Mouse (Mus musculus): ENCODE measurements around the gene Mme. TPM values are rescaled to one million over a fixed set of nuclear protein-coding genes. Genes with fewer than 3 reads are reported as not detected.

Gene Mme
- total and polyA plus RNA-seq, 3 experiments: 2.0 to 16.3 (median 15.4) TPM

DNA sequence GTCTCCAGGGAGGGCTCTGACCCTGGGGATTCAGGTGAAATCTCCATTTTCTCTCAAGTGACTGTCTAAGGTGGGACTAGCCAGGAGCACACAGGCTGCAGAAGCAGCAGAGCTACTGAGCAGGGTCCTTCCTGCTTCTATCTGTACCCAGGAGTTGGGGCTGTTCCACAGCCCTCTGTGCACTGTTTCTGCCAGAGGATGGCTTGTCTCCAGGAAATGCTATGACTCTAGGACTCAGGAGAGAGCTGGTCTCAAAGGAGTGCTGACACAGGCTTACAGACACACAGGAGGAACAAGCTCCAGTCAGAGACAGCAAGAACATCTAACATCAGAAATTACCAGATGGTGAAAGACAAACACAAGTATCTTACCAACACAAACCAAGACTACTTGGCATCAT is 176.4 kb downstream of the Mme start:
- H3K4me3 ChIP-seq: no peak overlapping the region
- no peaks in the 10 kb centered on the region for H3K27me3 ChIP-seq (ENCODE audit: control insufficient read depth, insufficient read depth, low read length)
- intact Hi-C loops (cut with DNase I): no loop called here
- peak in 1 of 2 experiments; percentile 56 for DNase-seq
- H3K27ac ChIP-seq: peak overlapping the region; percentile 76
- no peaks in the 10 kb centered on the region for H3K36me3 ChIP-seq (ENCODE audit: control insufficient read depth, insufficient read depth, low read length)
- TF ChIP-seq CTCF (IDR thresholded peaks at IDR 0.05) (no peak), EP300 (IDR thresholded peaks at IDR 0.05; ENCODE audit: insufficient read depth, low read depth, low read length) (no peak), POLR2A (IDR thresholded peaks at IDR 0.05; ENCODE audit: insufficient read depth, low read depth, low read length) (no peak)
- no peaks in the 10 kb centered on the region for H3K79me2 ChIP-seq (replicated peaks; ENCODE audit: control insufficient read depth, insufficient read depth, low read length)
- H3K4me1 ChIP-seq (ENCODE audit: control insufficient read depth, insufficient read depth, low read length): no peaks in the 10 kb centered on the region
- no peak overlapping the region for H3K9ac ChIP-seq (ENCODE audit: low read depth, low read length)

DNA sequence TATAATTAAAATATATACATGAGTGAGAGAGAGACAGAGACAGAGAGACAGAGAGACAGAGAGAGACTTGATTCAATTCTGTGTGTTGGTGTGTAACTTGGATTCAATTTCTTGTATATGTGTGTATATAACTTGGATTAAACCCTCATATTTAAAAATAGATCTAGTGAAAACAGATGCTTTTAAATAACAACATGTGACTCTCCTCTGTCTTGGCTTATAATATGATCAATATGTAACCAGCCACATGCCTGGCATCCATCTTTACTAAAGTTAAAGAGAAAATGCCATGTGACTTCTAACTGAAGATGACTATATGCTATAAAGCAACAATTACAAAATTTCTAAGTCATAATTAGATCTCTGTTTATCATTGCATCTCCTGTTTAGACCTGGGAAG is 182.2 kb downstream of the Mme start:
- Histone ChIP-seq H3K4me1 (ENCODE audit: control insufficient read depth, insufficient read depth, low read length) (no peaks in the 10 kb centered on the region), H3K36me3 (ENCODE audit: control insufficient read depth, insufficient read depth, low read length) (no peaks in the 10 kb centered on the region), H3K27me3 (ENCODE audit: control insufficient read depth, insufficient read depth, low read length) (no peaks in the 10 kb centered on the region), H3K27ac (no peak overlapping the region), H3K4me3 (no peak overlapping the region), H3K9ac (ENCODE audit: low read depth, low read length) (no peak overlapping the region), H3K79me2 (replicated peaks; ENCODE audit: control insufficient read depth, insufficient read depth, low read length) (no peaks in the 10 kb centered on the region)
- intact Hi-C loops (cut with DNase I): no loop called here
- TF ChIP-seq POLR2A (IDR thresholded peaks at IDR 0.05; ENCODE audit: insufficient read depth, low read depth, low read length) (no peak), EP300 (IDR thresholded peaks at IDR 0.05; ENCODE audit: insufficient read depth, low read depth, low read length) (no peak), CTCF (IDR thresholded peaks at IDR 0.05) (no peak)
- DNase-seq: no peak

Other genes with a start within 250 kb of the Mme start
- 1,000 to 10,000 TPM in 1 of 2 experiments, 100 to 1,000 TPM in 1; 836 to 1,017 TPM for gene Gm34302, start 242.3 kb downstream of the Mme start, total RNA-seq (2021)
- 6.2 and 40.2 TPM in 2 replicates for gene Gm34302, start 242.3 kb downstream of the Mme start, polyA plus RNA-seq (2012; rRNA removed)